Mouse (Mus musculus): ENCODE results near the gene Col28a1.

Col28a1 gene

DNA sequence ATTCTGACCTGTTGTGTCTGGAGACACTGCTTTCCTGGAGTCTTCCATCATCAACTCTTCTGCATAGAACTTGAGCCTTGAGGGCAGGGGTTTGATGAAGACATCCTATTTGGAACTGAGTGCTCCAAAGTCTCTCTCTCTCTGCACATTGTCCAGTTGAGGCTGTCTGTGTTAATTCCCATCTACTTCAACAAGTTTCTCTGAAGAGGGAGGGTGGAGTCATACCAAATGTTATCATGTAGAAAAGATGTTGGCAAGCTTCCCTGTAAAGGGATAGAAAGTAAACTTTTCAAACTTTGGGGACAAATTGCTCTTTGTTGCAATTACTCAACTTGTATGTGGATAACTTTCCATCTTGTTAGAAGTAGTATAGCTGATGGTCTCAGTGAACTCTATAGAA is at the start of gene Col28a1:
TSS of gene Col28a1 (minus strand) at position 101 of the 400 bp plus-strand sequence.
- no peak for DNase-seq (ENCODE audit: low read depth, low spot score)

DNA sequence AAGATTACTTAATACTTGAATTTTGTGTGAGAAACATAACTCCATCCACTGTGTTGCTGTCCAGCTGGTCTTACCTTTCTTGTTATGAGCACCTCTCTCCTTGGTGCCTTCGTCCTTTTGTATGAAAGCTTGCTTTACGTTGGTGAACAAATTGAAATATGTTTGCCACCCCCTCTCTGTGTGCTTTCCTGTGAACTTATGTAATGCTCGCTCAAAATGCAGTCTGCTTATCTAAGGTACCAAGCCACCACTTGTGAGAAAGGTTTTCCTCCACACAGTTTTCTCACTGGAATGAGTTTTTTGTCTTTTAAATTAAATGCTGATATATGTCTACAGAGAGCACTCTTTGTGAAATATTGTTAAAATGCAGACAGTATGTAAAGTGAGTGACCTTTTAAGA is 36.2 kb upstream of the Col28a1 start:
- no peak for DNase-seq (ENCODE audit: low read depth, low spot score)

DNA sequence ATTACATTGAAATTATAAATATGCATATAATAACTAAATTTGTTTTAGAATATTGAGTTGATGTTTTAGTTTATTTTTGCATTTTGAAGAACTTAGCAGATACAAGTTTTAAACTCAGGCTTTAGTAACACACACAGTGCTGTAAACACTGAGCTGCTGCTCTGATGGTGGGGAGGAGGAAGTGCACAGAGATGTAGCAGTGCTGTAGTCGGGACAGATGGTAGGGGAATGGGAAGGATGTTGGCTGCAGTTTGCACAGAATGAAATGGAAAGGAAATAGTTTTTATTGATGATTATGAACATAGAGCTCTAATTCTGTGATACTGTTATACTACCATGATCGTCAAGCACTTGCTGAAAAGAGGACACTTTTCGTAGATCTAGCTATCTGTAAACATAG is 34.6 kb upstream of the Col28a1 start:
- no peak for DNase-seq (ENCODE audit: low read depth, low spot score)

DNA sequence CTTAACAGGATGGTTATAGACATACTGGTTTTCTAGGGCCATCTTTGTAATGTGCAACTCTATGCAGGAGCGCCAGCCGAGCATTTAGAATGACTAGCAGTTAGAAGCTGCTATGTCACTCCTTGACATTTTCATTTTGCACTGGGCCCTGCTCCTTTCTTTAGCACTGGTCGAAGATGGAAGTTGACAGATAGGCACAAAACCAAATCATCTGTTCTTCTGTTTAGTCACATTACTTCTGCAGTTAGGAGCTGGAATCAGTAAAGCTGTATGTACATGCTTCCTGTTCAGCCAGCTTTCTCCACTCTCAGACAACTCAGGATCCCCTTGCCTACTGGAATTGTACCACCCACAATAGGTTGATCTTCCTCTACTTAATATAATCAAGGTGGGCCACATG is 18.2 kb upstream of the Col28a1 start:
- no peak for DNase-seq (ENCODE audit: low read depth, low spot score)

DNA sequence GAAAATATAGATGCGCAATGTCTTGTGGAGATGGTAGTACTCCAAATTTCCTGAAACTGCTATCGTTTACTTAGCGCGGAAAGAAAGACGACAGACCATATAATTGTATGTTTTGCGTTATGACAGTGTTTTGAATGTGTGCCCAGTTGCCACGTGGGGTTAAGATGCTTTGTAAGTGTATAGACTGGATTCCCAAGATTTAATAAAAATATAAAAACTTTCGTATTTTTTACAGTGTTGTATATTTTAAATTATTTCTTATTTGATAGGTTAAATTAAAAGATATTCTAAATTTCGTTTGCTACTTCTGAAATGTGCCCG is 17.4 kb upstream of the Col28a1 start:
- no peak for DNase-seq (ENCODE audit: low read depth, low spot score)

DNA sequence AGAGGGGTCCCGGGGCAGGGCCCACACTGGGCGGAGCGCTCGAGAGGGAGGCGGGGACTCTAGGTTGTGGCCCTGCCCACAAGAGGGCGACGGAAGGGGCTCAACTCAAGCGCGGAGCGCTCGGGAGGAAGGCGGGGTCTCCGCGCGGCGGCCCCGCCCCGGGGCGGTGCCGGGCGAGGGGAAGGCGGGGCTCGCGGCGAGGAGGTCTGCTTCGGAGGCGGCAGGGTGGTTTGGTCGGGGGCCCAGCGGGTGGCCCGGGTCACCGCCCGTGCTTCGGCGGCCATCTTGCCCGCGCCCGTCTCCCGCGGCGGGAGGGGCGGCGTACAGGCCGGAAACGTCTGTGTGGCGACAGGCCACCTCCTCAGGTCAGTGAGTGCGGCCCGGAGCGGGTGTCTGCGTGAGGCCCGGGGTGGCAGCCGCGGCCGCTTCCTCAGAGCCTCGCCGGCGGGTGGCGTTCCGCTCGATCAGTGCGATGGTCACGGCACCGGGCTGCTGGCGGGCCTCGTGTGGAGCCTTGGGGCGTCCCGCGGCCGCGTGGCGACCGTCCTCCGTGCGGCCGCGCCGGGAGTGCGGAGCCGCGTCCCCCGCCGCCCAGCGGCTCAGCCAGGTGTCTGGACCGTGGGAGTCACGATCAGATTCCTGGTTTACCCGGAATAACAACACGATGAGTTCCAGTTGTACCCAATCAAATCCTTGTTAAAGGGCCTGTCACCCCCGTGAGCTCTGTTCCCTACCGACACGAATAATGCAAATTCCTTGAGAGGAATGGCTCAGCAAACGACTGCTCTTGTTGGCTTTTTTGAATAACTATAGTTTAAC is 16.8 kb upstream of the Col28a1 start, which contains the start of gene Mios:
TSS of gene Mios (plus strand) at position 176 of the 819 bp plus-strand sequence.
- DNase-seq (ENCODE audit: low read depth, low spot score) = peak; percentile 94

DNA sequence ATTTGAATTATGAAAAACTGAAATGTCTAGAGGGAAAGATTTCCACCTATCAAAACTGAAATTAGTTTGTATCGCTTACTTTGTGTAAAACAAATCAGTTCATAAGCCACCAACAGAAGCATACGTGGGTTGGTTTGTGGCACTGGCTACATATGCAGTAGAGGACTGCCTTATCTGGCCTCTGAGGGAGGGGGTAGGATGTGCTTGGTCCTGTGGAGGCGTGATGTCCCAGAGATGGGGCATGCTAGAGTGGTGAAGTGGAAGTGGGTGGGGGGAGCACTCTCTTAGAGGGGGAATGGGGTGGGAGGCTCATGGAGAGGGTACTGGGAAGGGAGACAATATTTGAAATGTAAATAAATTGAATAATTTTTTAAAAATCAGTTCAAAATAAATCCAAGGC is 2.5 kb downstream of the Col28a1 start:
- DNase-seq (ENCODE audit: low read depth, low spot score) = no peak

DNA sequence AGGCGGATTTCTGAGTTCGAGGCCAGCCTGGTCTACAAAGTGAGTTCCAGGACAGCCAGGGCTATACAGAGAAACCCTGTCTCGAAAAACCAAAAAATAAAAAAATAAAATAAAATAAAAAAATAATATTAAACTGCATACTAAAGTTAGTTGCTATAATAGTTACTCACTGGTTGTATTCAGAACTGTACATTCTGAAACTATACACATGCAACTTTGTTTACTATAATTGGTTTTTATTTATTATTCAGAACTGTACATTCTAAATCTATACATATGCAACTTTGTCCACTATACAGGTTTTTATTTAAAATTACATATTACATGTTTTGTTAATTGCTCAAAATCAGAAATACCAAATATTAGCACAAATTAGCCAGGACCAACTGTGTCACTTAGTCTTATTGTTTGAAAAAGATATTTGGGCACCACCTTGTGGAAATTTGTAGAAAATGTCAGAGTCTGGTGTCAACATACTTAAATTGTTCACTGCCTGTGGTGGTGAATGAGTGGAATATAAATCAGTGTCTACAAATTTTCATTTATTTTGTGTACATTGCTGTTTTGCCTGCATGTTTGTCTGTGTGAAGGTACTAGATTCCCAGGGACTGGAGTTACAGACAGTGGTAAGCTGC is 3.7 kb downstream of the Col28a1 start:
- no peak for DNase-seq (ENCODE audit: low read depth, low spot score)

DNA sequence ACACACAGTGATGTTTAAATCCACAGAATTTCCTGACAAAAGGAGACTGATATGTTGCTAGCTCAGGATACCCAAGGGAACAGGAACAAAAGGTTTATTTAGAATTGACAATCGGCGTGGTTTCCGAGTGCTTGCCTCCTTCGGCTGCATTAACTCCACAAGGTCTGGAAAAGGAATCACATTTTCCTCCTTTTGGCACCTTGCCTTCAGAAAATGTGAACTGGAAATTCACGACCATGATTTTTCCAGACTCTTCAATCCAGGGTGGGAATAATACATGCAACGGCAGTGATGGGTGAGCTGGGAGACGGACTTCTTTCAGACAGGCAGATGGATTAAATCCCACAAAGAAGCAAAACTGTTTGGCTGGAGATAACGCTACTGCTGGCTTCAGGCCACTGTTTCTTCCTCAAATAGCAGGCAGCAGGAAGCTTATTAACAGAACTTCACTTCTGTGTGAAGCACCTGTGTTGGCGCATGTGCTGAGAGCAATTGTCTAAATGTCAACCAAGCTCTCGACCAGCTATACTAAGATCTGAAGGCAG is 13.9 kb downstream of the Col28a1 start:
- no peak for DNase-seq (ENCODE audit: low read depth, low spot score)

DNA sequence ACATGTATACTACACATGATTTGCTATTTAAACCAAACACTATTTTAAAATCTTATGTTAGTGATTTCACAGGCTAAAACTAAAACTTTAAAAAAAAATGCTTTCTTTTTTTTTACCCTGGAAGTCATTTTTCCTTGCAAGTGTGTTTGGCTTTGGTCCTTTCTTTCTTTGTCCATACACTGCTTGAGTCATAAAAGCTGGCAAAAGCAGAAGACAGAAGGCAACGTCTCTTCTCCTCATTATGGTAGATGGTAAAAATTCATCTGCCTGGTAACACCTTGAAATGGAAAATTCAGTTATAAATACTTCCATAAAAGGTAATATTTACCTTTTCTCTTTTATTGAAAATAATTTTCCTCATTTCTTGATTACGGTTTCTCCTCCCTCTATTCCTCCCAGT is 16.3 kb downstream of the Col28a1 start:
- no peak for DNase-seq (ENCODE audit: low read depth, low spot score)

DNA sequence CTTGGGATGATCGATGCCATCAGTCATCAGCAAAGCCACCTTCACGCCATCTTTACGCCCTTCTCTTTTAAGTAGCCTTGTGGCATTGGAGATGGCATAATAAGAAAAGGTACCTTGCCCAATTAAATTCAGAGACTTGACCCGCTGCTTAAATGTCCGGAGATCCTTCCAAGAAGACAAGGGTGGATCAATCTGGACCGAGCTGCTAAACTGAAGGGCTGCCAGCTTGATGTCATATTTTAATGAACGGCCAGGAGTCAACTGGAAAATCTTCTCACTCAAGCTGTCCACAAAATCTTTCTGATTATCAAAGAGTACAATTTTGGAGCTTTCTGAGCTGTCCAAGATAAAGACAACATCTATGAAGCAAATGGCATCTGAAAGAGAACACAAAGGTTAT is 17.1 kb downstream of the Col28a1 start:
- DNase-seq (ENCODE audit: low read depth, low spot score) = no peak

DNA sequence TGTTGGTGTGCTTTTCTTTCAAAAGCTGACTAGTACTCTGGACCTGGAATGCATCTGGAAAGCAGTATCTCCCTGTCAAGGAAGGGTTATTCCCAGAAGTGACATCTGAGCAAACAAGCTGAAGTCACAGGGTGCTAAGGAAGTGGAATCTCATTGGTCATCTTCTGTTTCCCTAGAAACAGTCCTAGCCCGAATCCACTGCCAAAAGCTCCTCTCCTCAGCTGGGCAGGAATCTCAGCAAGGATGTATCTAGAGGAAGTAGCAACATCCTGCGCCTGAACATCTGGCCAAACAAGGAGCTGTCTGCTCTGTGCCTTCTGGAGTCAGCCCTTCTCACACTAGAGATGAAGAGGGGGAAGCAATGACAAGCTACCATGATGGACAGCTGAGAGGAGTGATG is 18.4 kb downstream of the Col28a1 start:
- no peak for DNase-seq (ENCODE audit: low read depth, low spot score)

DNA sequence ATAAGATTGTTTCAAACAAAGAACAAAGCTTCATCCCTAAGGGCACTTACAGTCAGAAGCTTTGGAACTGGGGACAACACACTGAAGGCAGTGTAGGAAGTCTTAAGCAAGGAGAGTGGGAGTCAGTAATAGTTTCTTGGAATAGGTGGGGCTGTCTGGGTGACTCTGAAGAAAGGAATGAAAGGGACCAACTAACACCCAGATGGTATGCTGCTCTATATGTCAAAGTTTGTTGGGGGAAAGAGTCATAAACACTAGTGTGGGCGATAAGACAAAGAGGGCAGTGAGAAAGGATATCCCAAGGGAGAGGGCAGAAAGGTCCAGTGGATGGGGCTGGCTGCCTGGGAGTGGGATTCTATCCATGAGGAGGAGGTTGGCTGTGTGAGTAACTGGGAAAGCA is 20.3 kb downstream of the Col28a1 start:
- DNase-seq (ENCODE audit: low read depth, low spot score) = no peak

DNA sequence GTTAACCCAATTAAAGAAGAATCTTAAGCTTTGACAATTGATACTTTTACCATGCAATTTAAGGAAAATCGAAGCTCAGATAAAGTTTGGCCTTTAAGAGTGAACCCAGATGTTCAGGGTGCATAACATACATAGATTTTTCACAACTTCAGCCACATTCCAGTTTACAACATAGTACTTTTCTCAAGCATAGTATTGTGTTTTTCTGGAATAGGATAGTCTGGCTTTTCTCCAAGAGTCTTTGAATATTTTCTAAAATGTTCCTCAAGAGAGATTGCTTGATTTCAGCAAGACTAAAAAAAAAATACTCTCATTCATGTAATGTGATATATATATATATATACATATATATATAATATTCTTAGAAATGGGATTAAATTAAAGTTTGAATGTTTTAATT is 27.7 kb downstream of the Col28a1 start:
- DNase-seq (ENCODE audit: low read depth, low spot score) = no peak

DNA sequence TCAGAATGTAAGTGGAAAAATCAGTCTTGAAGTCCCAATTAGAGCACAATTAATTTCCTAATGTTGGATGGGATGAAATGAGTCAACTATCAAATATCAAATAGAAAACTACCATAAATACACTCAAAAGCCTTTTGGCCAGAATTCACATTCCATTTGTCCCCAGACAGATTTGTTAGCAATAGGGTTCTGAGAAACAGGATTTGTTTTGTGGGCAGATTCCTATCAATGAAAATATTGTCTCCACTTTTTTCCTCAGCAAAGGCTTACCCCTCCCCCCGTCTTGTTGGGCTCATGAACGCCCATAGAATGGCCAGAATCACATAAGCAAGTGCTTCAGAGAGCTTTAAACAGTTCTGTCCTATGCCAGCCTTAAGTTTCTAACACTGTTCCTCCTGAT is 32.4 kb downstream of the Col28a1 start:
- DNase-seq (ENCODE audit: low read depth, low spot score) = no peak

DNA sequence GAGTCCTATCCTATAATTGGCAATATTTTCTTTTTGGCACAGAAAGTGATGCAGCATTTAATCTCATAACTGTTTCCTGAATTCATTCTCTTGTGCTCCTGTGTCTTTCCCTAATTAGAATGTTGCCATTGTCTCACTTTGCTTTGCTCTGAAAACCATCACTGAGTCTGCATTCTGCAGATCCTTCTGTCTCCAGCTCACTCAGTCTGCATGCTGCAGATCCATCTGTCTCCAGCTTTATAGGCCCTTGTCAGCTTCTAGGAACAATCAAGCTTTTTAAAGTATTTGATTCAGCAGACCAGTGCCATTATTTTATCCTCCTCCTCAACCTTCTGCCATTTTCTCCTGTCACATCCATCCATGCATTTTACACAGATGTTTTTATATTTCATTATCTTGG is 35.3 kb downstream of the Col28a1 start:
- DNase-seq (ENCODE audit: low read depth, low spot score) = no peak

DNA sequence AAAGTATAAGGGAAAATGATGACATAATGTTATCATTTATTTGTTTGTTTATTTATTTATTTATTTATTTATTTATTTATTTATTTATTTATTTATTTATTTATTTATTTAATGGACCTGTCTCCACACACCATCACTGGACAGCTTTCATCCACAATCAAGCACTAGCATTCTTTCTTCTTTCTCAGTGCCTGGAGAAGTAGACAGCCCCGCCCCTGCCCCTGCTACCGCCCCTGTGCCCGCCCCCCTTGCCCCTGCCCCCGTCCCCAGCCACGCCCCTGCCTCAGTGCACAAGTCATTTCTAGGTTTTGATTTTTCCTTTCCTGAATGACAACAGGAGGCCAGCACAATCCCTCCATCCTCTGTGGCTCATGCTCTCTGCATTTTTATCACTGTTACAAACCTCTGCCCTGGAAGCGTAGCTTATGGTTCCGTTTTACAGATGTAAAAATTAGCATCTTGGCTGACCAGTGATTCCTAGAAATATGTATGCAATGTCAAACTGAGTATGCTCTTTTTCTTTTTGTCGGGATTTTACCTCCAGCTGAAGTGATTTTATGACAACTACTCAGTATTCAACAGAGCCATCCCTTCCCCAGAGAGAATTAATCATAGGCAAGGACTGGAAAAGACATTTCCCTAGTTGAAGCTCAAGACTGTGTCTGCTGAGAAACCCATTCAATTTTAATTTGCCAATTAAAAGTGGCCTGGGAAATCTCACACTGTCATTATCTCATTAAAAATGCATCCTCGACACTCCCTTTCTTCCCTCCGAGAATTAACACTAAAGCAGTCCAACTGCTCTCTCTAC is 39.7 kb downstream of the Col28a1 start:
- no peak for DNase-seq (ENCODE audit: low read depth, low spot score)

DNA sequence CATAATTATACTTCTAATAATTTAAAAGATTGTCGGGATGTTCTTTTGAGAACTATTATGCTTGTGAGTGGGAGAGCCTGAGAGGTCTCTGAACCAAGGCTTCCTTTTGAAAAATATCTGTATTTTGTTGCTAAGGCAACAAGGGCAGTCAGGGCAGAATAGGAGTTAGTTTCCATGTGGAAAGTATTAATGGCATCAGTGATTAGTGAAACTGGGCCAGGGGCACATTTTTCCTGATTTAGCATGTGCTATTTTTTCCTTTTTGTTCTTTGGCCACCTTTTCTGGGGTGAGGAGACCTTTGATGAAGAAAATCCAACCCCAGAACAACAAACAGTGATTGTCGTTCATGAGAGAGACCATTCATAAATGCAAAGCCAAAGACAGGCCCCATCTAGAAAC is 43.5 kb downstream of the Col28a1 start:
- DNase-seq (ENCODE audit: low read depth, low spot score) = peak; percentile 56

DNA sequence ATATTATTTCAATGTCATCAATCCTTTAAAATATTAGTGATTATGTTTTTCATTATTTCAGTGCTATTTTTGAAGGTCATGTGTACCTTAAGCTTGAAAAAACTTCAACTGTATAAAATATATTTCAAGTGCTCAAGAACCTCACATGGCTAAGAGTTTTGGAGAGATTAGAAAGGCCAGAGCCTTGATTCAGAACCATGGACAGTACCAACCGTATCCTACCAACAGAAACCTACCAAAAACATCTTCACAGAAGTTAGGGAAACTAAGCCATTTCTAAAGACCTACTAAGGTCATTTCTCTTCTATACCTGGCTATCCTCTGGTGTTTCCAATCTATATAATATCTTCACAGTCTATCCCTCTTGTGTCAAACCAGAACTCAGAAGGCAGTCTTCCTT is 50.5 kb downstream of the Col28a1 start:
- peak; percentile 62 for DNase-seq (ENCODE audit: low read depth, low spot score)

DNA sequence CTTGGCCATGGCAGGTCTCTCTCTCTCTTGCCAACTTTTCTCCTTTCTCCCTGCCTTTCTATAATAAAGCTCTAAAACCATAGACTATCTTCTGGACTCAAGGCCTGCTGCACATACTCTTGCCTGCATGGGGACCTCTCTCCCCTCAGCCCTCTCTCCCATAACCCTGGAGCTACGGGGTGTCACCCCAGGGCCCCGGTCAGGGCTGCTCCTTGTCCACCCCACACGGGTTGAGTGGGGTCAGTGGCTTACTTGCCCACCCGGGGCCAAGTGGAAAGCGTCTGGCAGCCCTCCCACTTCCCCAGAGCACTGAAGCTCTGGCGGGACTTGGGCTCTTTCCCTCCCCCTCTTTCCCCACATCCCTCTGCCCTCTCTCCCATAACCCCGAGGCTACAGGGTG is 62.3 kb downstream of the Col28a1 start:
- no peak for DNase-seq (ENCODE audit: low read depth, low spot score)

DNA sequence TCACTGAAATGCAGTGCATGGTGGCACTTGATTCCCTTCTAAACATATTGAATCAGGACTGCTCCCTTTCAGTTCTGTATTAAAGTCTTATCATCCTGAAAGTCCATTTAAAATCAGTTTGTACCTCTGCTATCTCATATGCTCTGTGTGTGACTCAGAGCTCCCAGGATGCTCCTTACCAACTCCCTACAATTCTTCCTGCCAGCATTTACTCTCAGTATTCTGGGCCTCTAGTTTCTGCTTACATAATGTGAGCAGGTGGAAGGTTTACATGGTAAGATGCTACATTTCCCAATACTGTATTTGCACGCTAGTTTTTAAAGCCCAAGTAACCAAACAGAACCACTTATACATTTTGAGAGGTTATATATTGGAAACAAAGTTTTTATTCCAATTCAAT is 64.3 kb downstream of the Col28a1 start:
- no peak for DNase-seq (ENCODE audit: low read depth, low spot score)

DNA sequence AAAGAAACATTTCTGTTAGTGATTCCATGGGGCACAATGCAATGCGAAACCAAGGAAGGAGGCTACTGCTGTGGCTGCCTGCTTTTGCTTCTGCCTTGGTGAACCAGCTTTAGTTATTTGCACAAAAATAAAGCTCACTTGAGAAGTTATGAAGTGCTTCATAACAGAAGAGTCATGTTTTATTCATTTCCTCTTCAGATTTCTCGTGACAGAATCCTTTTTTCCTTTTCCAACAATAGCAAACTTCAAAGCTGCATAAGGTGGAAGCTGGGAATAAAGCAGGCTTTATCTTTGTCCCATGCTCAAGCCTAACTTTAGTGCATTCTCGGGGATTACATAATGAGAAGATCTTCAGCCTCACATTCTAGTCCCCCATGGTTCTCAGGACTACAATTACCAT is 65.9 kb downstream of the Col28a1 start:
- no peak for DNase-seq (ENCODE audit: low read depth, low spot score)

Data from forelimb bud, embryonic 11.5 days (tissue).